Mouse (Mus musculus) adrenal gland, adult 2 months (tissue): ENCODE data around the gene Gpr137. TPM values are rescaled to one million over a fixed set of nuclear protein-coding genes. Genes with fewer than 3 reads are reported as not detected.
A peak's percentile ranks its signal among the peaks of the same experiment; 100 is the strongest.

Source experiments
- DNase-seq: peaks from one replicate; pipeline ENCODE4 v3.0.0; 2021
- long read RNA-seq: library from polyadenylated mRNA; stranded (forward); transcript quantifications from one replicate; pipeline ENCODE4 v2.0.0, GENCODE M21; 2021
- polyA plus RNA-seq: library from polyadenylated mRNA; depleted of rRNA; stranded (reverse); fragments of >200 nt; gene quantifications from 2 replicates; pipeline ENCODE4 v1.2.3, GENCODE M21; 2012; rRNA removed
- total RNA-seq, 2 experiments: library from RNA; stranded (reverse); gene quantifications; 2 replicates each; pipeline ENCODE4 v1.2.3; 2021

Gpr137 gene
- total RNA-seq (10 to 100 TPM; 47.9 to 51.5 TPM), polyA plus RNA-seq (202 and 223 TPM in 2 replicates)
- long read RNA-seq, transcript Gpr137-205 (7 exons, 1,858 nt), result major isoform, 11 of 24 reads
- long read RNA-seq, partial matches to known transcripts, result 2 of 24 reads
- long read RNA-seq, other reads (novel, unspliced or antisense), result 6 of 24 reads

DNA sequence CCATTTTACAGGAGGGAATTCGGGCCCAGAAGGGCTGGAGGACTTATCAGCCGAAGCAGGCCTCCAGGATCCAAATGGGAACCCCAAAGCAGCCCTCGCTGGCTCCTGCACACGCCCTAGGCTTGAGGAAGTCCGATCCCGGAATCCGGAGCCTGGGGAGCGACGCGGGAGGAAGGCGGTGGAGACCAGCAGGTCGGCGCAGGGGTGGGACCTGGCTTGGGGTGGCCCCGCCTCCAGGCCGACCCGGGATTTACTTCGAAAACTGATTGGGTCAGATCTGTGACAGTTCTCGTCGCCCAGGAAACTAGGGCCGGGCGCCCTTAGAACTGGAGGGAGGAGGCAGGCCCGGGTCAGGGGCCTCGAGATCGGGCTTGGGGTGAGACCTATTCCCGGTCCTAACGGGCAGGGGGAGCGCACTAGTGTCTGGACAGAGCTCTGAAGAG is at the start of gene Gpr137:
Gene Gpr137, minus strand, starts transcription at position 232 of the 443 bp plus-strand sequence.
- DNase-seq, result peak; percentile 98

DNA sequence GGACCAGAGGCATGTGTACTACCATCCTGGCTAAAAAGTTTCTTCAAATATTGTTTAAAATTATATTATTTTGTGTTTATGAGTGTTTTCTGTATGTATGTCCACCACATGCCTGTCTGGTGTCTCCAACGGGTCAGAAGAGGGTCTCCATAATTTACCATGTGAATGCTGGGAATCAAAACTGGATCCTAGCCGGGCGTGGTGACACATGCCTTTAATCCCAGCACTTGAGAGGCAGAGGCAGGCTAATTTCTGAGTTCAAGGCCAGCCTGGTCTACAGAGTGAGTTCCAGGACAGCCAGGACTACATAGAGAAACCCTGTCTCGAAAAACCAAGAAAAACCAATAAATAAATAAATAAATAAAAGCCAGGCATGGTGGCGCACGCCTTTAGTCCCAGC is 48.9 kb upstream of the Gpr137 start:
- peak; percentile 4 for DNase-seq

DNA sequence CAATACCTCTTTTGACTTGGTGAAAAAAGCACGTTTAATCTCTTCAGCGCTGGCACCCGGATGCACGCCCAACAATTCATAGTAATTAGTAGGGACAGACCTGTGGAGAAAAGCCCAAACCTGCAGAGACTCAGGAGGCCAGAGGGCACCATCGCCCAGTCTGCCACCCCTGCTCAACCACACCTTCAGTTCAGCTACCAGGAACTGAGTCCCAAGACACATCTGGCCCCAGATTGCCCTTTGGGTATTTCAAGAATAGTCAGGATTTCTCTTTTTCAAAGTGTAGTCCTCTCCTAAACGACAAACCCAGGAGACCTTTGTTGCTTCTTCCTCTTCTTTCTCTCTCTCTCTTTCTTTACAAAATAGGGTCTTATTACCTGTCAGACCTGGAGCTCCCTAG is 48.4 kb upstream of the Gpr137 start:
- no peak for DNase-seq

DNA sequence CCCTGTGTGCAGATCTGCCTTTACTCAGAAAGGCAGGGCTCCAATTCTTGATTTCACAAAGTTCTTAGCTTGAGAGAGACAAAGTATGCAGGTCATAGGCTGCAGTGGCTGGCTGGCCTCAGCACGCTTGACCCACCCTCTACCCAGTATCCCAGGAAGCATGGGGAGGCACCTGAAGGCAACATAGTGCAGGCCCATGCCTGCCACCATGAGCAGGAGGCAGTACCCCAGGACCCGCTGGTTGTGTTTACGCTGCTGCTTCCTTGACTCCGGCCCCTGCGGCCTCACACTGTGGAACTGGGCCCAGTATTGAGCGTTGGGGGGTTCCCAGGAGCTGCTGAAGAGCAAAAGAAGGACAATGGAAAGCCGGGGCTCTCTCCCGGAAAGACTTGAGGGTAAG is 47.0 kb upstream of the Gpr137 start:
- DNase-seq, result peak; percentile 9

- no peak for DNase-seq
These were observed 45.6 kb upstream of the Gpr137 start for GRCm38 (mm10) chr19:6987904-6988285.

DNA sequence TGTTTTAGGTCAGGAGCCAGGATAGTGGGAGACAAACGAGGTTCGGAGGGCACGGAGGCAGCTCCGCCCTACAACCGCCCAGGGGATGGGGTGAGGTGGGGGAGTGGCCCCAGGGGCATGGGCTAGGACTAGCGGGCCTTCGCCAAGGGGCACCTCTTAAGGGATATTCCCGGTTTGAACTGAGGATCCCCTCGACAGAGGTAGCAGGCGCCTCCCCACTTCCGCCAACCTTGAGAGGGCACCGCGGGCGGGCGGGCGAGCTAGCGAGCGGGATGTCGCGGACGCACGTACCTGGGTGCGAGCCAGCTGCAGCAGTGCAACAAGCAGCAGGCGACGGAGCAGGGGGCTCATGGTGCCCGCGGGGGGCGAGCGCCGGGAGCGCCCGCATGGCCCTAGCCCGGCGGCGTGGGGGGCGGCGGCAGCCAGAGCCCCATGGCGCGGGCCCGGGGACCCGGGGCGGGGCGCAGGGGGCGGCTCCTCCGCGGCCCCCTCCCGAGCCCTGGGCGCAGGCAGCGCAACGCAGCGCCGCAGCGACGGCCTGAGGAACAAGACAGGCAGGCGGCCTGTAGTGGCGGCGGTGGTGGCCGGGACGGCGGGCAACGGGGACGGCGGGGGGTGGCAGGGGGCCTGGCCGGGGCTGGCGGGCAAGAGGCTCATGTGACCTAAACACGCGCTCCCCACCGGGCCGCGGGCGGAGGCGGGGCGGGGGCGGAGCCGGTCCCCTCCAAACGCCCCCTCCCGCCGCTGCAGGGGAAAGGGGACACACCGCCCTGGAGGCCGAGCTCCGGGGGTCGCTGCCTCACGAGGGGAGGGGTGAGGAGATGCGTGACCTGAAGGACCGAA is 45.0 kb upstream of the Gpr137 start, which contains the start of gene Vegfb:
Gene Vegfb, minus strand, starts transcription at position 591 of the 843 bp plus-strand sequence.
- DNase-seq, result peak; percentile 90

- no peak for DNase-seq
These were observed 43.9 kb upstream of the Gpr137 start for GRCm38 (mm10) chr19:6985951-6986708.

GRCm38 (mm10) chr19:6985300-6985699 is 43.0 kb upstream of the Gpr137 start:
- no peak for DNase-seq

DNA sequence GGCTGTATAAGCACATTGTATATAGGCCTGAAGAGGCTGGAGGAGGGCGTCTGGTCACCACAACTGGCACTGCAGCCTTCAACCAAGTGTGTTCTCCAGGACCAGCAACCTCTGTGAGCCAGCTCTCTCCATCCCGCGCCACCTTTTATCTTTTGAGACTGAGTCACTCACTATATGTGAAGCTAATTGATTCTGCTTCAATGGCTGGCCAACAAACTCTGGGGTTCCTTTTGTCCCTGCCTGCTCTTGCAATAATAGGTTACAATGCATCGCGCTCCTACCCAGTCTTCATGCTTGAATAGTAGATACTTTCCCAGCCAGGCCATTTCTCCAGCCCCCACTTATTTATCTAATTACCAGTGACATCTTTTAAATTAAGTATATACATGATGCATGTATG is 41.3 kb upstream of the Gpr137 start:
- DNase-seq, result no peak

DNA sequence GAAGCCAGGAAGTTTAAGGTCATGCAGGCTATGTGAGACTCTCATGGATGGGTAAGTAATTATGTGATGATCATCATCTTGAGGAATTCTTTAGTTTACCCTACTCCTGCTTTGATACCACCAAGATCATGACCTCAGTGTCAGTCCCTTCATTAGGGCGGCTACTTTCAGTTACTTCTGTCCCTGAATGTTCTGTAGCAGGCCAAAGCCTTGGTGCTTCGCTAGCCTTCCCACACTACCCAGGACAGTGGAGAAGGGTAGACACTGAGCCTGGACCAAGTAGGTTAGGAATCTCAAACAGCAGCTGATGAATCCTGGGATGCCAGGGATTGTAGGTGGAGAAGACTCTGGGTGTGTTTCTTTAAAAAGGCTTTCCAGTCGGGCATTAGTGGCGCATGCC is 39.2 kb upstream of the Gpr137 start:
- no peak for DNase-seq

- peak; percentile 99 for DNase-seq
These were observed 38.3 kb upstream of the Gpr137 start, which contains the start of gene Fkbp2 for GRCm38 (mm10) chr19:6980381-6981093. TSS of gene Fkbp2 (minus strand) at chr19:6980501.

GRCm38 (mm10) chr19:6979486-6980380 is 37.5 kb upstream of the Gpr137 start:
- DNase-seq, result peak; percentile 100

- peak; percentile 71 for DNase-seq
These were observed 36.8 kb upstream of the Gpr137 start for GRCm38 (mm10) chr19:6979001-6979479.

DNA sequence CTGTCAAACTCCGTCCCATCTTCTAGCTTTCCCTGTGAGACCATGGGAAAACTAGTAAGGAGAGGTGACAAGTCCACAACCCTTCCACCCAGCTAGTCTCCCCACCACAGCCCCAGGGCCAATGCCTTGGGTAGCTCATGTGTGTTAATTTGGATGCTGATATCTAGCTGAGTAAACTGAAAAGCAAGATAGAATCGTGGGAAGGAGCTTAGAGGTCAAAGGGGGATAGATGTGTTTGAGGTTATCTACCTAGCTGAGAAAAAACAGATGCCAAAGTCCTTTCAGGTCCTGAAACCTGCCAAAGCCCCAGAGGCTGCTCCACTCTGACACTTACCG is 36.3 kb upstream of the Gpr137 start:
- DNase-seq, result no peak

DNA sequence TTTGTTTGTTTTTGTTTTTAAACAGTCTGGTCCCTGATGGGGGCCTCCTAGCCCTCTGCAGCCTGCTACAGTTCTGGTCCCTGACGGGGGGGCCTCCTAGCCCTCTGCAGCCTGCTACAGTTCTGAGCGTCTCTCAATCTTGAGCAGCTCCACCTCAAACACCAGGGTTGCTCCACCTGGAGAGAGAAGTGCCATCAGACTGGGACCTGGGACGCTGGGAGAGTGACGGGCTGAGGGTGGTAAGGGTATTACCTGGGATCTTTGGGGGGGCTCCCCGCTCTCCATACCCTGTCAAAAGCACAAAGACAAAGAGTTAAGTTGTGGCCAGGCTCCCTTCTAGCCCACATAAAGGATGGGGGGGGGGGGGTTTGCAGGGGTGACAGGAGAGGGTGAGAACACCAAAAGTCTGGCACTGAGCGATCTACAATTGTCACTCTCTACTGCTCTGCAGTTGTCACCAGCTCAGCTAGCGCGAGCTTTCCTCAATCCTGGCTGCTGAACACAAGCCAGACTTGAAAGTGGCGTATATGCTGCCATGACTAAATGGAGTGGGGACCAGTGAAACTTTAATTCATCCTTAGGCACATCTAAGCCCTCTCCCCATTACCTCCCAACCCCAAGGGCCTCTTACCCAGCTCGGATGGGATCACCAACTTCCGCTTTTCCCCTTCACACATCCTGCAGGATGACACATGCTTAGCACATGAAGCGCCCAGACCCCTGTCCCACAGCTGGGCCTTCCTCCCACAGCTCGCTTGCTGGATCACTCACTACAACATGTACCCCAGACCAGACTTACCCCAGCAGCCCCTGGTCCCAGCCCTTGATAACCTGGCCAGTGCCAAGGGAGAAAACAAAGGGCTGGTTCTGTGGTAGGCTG is 35.7 kb upstream of the Gpr137 start:
- no peak for DNase-seq

DNA sequence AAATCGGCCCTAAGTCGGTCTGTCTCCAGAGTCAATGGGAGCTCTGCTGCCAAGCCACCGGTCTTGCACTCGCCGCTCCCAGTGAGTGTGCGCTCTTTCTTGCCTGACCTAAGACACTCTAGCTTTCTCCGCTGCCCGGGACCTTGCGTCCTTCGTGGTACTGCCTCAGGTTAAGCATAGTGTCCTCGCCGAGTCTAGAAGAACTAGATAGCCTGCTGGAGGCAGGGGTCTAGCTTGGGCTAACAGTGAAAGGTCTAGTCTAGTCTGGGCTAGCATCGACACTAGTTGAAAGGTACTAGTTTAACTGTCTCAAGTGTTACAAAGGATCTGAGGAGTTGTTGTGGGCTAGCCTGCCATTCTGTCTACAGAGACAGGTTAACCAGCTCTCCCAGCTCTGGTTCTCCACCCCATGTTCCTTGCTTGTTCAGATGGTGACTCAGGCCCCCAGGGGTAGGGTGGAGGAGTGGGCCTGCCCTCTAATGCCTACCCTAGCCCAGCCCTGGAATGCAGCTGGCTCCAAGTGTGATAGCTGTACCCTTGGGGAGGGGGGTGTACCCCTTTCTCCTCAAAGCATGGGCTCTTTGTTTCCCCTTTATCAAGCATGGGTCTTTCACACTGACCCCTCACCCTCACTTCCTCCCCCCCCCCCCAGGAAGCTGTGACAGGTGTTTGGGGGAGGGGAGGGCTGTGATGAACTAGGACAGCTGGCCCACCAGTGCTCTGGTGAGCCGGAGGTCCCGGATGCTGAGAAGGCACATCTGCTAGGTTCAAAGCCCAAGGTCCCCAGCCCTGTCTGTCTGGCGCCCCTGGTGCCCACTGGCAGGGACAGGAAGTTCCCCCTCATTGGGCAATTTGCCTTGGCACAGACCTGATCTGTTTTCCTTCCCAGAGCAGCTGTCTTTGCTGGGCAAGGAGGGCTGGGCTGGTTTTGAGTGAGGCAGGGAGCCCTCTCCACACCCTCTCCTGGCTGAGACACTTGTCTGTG is 33.5 kb upstream of the Gpr137 start, which contains the start of gene Plcb3:
Gene Plcb3, minus strand, starts transcription at position 934 of the 985 bp plus-strand sequence.
- peak; percentile 76 for DNase-seq

- DNase-seq, result peak; percentile 90
These were observed 32.2 kb upstream of the Gpr137 start, which contains the start of gene Ppp1r14b for GRCm38 (mm10) chr19:6974211-6975205. TSS of gene Ppp1r14b (plus strand) at chr19:6974968.
